24 mouse cellular contexts compared by ENCODE assay signal in genomic region chr3:108098316-108098715, GRCm38 (mm10). TPM values are rescaled to one million over a fixed set of nuclear protein-coding genes. Genes with fewer than 3 reads are reported as not detected.
DNase-seq lines count a peak whose midpoint lies in the region; ATAC-seq lines count a peak whose summit lies in the region.
"Had no signal": no experiment of that assay in that cellular context is flagged by ENCODE, and none has a peak within 500 bp of the region (broad histone marks: within the 10 kb centered on the region; RNA-seq: fewer than 3 reads in every experiment).

No protein-coding gene starts in this region.

- peak overlapping the region; percentile 17 for H3K4me2 ChIP-seq in heart, embryonic 13.5 days
- H3K4me2 ChIP-seq in liver, embryonic 11.5 days: peak overlapping the region; percentile 49

- no peak overlapping the region for H3K9ac ChIP-seq in heart, embryonic 13.5 days
- peak overlapping the region; percentile 37; the same call in 1 of the 2 replicates for H3K9ac ChIP-seq in liver, embryonic 11.5 days (ENCODE audit: low read depth, low read length)

- intact Hi-C loops in heart, postnatal 14 days (cut with DNase I): no loop called here

- ATAC-seq in heart, embryonic 13.5 days (ENCODE audit: extremely low read depth, insufficient number of reproducible peaks, low FRiP score, low TSS enrichment): no peak
- peak; percentile 79 for ATAC-seq in liver, embryonic 11.5 days (replicated peaks; ENCODE audit: low FRiP score)
- peak; percentile 38 for ATAC-seq in megakaryocyte progenitor cell, adult 5-6 weeks (replicated peaks; ENCODE audit: poor library complexity)
- ATAC-seq in monocyte, adult 5-6 weeks (replicated peaks; ENCODE audit: insufficient number of reproducible peaks, low FRiP score, low TSS enrichment, poor library complexity, severe bottlenecking): no peak
- ATAC-seq: forebrain, embryonic 16.5 days; hindbrain, postnatal 0 days had no signal

- H3K36me3 ChIP-seq in heart, embryonic 13.5 days: no peaks in the 10 kb centered on the region
- no peaks in the 10 kb centered on the region for H3K36me3 ChIP-seq in liver, embryonic 11.5 days (ENCODE audit: control insufficient read depth, insufficient read depth, low read length)
- H3K36me3 ChIP-seq: embryonic facial prominence, embryonic 10.5 days; limb, embryonic 10.5 days; midbrain, embryonic 10.5 days had no signal

- no peak for DNase-seq in heart, postnatal 14 days
- peak; percentile 56 for DNase-seq in c-Kit-negative CD71-positive TER-119-positive erythroid progenitor cells, embryonic 14.5 days (ENCODE audit: low read depth, low spot score)
- DNase-seq in liver, embryonic 11.5 days (ENCODE audit: low spot score): no peak
- no peak for DNase-seq in urinary bladder, postnatal 14 days (ENCODE audit: low spot score)
- DNase-seq: cerebellum, adult 9-10 months; gastrocnemius, postnatal 36 days; kidney, adult 18-20 months; kidney, postnatal 14 days; layer of hippocampus, adult 9-11 months; lung, adult 18-20 months; right cerebral cortex, postnatal 4 days; thymus, postnatal 4 days had no signal

- no peak overlapping the region for H3K4me3 ChIP-seq in heart, embryonic 13.5 days
- H3K4me3 ChIP-seq in liver, embryonic 11.5 days (ENCODE audit: low read depth, low read length): no peak overlapping the region
- H3K4me3 ChIP-seq: embryonic facial prominence, embryonic 10.5 days; limb, embryonic 10.5 days; midbrain, embryonic 10.5 days had no signal

- WGBS in heart, embryonic 13.5 days: 57% methylated on average over 6 of the region's 6 CpGs
- WGBS in liver, embryonic 11.5 days: 41% methylated on average over 6 of the region's 6 CpGs

- no peaks in the 10 kb centered on the region for H3K9me3 ChIP-seq in heart, embryonic 13.5 days
- no peaks in the 10 kb centered on the region for H3K9me3 ChIP-seq in liver, embryonic 11.5 days (ENCODE audit: control insufficient read depth, low read length)
- H3K9me3 ChIP-seq: embryonic facial prominence, embryonic 10.5 days; limb, embryonic 10.5 days; midbrain, embryonic 10.5 days had no signal

- peaks cover 14% of the 10 kb centered on the region for H3K4me1 ChIP-seq in heart, embryonic 13.5 days
- H3K4me1 ChIP-seq in liver, embryonic 11.5 days (replicated peaks; ENCODE audit: control insufficient read depth, insufficient read depth, low read length): peaks cover 53% of the 10 kb centered on the region
- H3K4me1 ChIP-seq: embryonic facial prominence, embryonic 10.5 days; limb, embryonic 10.5 days had no signal

- H3K27me3 ChIP-seq in heart, embryonic 13.5 days (replicated peaks): no peaks in the 10 kb centered on the region
- no peaks in the 10 kb centered on the region for H3K27me3 ChIP-seq in liver, embryonic 11.5 days (replicated peaks; ENCODE audit: control insufficient read depth, insufficient read depth, low read length)
- H3K27me3 ChIP-seq: CH12.LX had no signal

- H3K27ac ChIP-seq in heart, embryonic 13.5 days (replicated peaks): peak overlapping the region; percentile 42; the same call in 1 of the 2 replicates
- peak overlapping the region; percentile 90 for H3K27ac ChIP-seq in liver, embryonic 11.5 days (ENCODE audit: low read depth, low read length)
- H3K27ac ChIP-seq: embryonic facial prominence, embryonic 10.5 days; hindbrain, postnatal 0 days; limb, embryonic 10.5 days; midbrain, embryonic 10.5 days had no signal

RNA-seq across cellular contexts. Expression of gene Gnat2, which starts 5.7 kb away (rescaled TPM):
- 0.20 and 1.3 TPM in 2 replicates for polyA plus RNA-seq in heart, embryonic 13.5 days (2015; fragmentation: Nextera tagmentation; extraction: Ambion mirVana)
- under 1 TPM in 1 of 2 experiments, not detected in 1; 0.34 TPM for total RNA-seq in heart, postnatal 14 days (2021)
- 4.2 and 5.4 TPM in 2 replicates for polyA plus RNA-seq in liver, embryonic 11.5 days (2014; fragmentation: Nextera tagmentation; extraction: Ambion mirVana)
- 0.72 and 1.8 TPM in 2 replicates for total RNA-seq in megakaryocyte progenitor cell, adult 5-6 weeks (2015)
- 1.0 and 2.0 TPM in 2 replicates for total RNA-seq in megakaryocyte progenitor cell, adult 5-6 weeks (2017)
- total RNA-seq in monocyte, adult 5-6 weeks (2017): not detected in 3 replicates
- total RNA-seq: hindbrain, postnatal 0 days; midbrain, postnatal 0 days had no signal

RNA-seq across cellular contexts. Expression of gene Ampd2, which starts 11.9 kb away (rescaled TPM):
- polyA plus RNA-seq in heart, embryonic 13.5 days (2015; fragmentation: Nextera tagmentation; extraction: Ambion mirVana): 29.4 and 30.3 TPM in 2 replicates
- 1 to 10 TPM; 7.5 to 8.7 TPM for total RNA-seq in heart, postnatal 14 days (2021)
- polyA plus RNA-seq in liver, embryonic 11.5 days (2014; fragmentation: Nextera tagmentation; extraction: Ambion mirVana): 119 and 123 TPM in 2 replicates
- 52.9 and 63.6 TPM in 2 replicates for total RNA-seq in megakaryocyte progenitor cell, adult 5-6 weeks (2015)
- total RNA-seq in megakaryocyte progenitor cell, adult 5-6 weeks (2017): 33.9 and 48.4 TPM in 2 replicates
- 15.6 to 22.0 TPM (median 18.4 TPM) in 3 replicates for total RNA-seq in monocyte, adult 5-6 weeks (2017)

RNA-seq across cellular contexts. Expression of gene Gnai3, which starts 47.6 kb away (rescaled TPM):
- 74.7 and 76.3 TPM in 2 replicates for polyA plus RNA-seq in heart, embryonic 13.5 days (2015; fragmentation: Nextera tagmentation; extraction: Ambion mirVana)
- 10 to 100 TPM; 25.0 to 30.2 TPM for total RNA-seq in heart, postnatal 14 days (2021)
- 146 and 170 TPM in 2 replicates for polyA plus RNA-seq in liver, embryonic 11.5 days (2014; fragmentation: Nextera tagmentation; extraction: Ambion mirVana)
- 143 and 147 TPM in 2 replicates for total RNA-seq in megakaryocyte progenitor cell, adult 5-6 weeks (2015)
- 167 TPM in 2 replicates for total RNA-seq in megakaryocyte progenitor cell, adult 5-6 weeks (2017)
- 156 to 172 TPM (median 164 TPM) in 3 replicates for total RNA-seq in monocyte, adult 5-6 weeks (2017)

RNA-seq across cellular contexts. Expression of gene Gstm4, which starts 53.6 kb away (rescaled TPM):
- 15.2 and 16.4 TPM in 2 replicates for polyA plus RNA-seq in heart, embryonic 13.5 days (2015; fragmentation: Nextera tagmentation; extraction: Ambion mirVana)
- total RNA-seq in heart, postnatal 14 days (2021): 10 to 100 TPM in 1 of 2 experiments, 1 to 10 TPM in 1; 9.2 to 10.1 TPM
- 21.2 and 22.8 TPM in 2 replicates for polyA plus RNA-seq in liver, embryonic 11.5 days (2014; fragmentation: Nextera tagmentation; extraction: Ambion mirVana)
- total RNA-seq in megakaryocyte progenitor cell, adult 5-6 weeks (2015): 12.5 and 15.8 TPM in 2 replicates
- total RNA-seq in megakaryocyte progenitor cell, adult 5-6 weeks (2017): 15.1 and 22.1 TPM in 2 replicates
- 7.4 to 12.4 TPM (median 8.4 TPM) in 3 replicates for total RNA-seq in monocyte, adult 5-6 weeks (2017)

RNA-seq across cellular contexts. Expression of gene Gpr61, which starts 56.4 kb away (rescaled TPM):
- polyA plus RNA-seq in heart, embryonic 13.5 days (2015; fragmentation: Nextera tagmentation; extraction: Ambion mirVana): 0.14 TPM in 1 of 2 replicates, not detected in the other
- not detected for total RNA-seq in heart, postnatal 14 days (2021)
- polyA plus RNA-seq in liver, embryonic 11.5 days (2014; fragmentation: Nextera tagmentation; extraction: Ambion mirVana): 0.07 TPM in 1 of 2 replicates, not detected in the other
- total RNA-seq in megakaryocyte progenitor cell, adult 5-6 weeks (2015): not detected in 2 replicates
- total RNA-seq in megakaryocyte progenitor cell, adult 5-6 weeks (2017): not detected in 2 replicates
- not detected in 3 replicates for total RNA-seq in monocyte, adult 5-6 weeks (2017)
- total RNA-seq: CH12.LX; common myeloid progenitor, adult 5-6 weeks; gastrocnemius, postnatal 36 days; hematopoietic stem cell, adult 5-6 weeks had no signal

Comparison
In these comparisons a context has a peak if more than half of its experiments do, and no peak if none do; other contexts are left out.
1. ATAC-seq: peak in liver, embryonic 11.5 days (single experiment) and megakaryocyte progenitor cell, adult 5-6 weeks (single experiment); none in heart, embryonic 13.5 days (single experiment) and monocyte, adult 5-6 weeks (single experiment).